Mouse (Mus musculus): ENCODE results near the gene Ddx1. TPM values are rescaled to one million over a fixed set of nuclear protein-coding genes. Genes with fewer than 3 reads are reported as not detected.

Ddx1 gene
- polyA plus RNA-seq, 1 experiment from 2014 or later = 211 TPM

GRCm38 (mm10) chr12:13176136-13176535 lies 72.9 kb downstream of the Ddx1 start:
- no peak for DNase-seq (ENCODE audit: extremely low spot score, low spot score)
- WGBS = 43% methylated on average over 2 of the region's 2 CpGs
- Histone ChIP-seq H3K27me3 (ENCODE audit: poor library complexity, severe bottlenecking) (no peaks in the 10 kb centered on the region), H3K36me3 (replicated peaks) (no peaks in the 10 kb centered on the region), H3K4me1 (peaks cover 49% of the 10 kb centered on the region), H3K27ac (peak overlapping the region; percentile 56), H3K9me3 (no peaks in the 10 kb centered on the region), H3K4me3 (no peak overlapping the region)

GRCm38 (mm10) chr12:13174022-13174421 lies 75.0 kb downstream of the Ddx1 start:
- Histone ChIP-seq H3K9me3 (no peaks in the 10 kb centered on the region), H3K36me3 (replicated peaks) (no peaks in the 10 kb centered on the region), H3K4me1 (peaks cover 37% of the 10 kb centered on the region), H3K4me3 (no peak overlapping the region), H3K27me3 (ENCODE audit: poor library complexity, severe bottlenecking) (no peaks in the 10 kb centered on the region), H3K27ac (0 out of 2 replicates have a peak overlapping the region, but pooled peaks have one; percentile 6)
- WGBS = 80% methylated on average over 6 of the region's 6 CpGs
- DNase-seq (ENCODE audit: extremely low spot score, low spot score) = no peak

GRCm38 (mm10) chr12:13168073-13168472 lies 80.9 kb downstream of the Ddx1 start:
- Histone ChIP-seq H3K27ac (no peak overlapping the region), H3K4me3 (no peak overlapping the region), H3K36me3 (replicated peaks) (no peaks in the 10 kb centered on the region), H3K27me3 (ENCODE audit: poor library complexity, severe bottlenecking) (peaks cover 3% of the 10 kb centered on the region; the same call in 1 of the 2 replicates), H3K4me1 (no peaks in the 10 kb centered on the region), H3K9me3 (no peaks in the 10 kb centered on the region)
- WGBS = 88% methylated on average over 1 of the region's 1 CpGs
- DNase-seq (ENCODE audit: extremely low spot score, low spot score) = no peak

- peaks cover 4% of the 10 kb centered on the region; the same call in 1 of the 2 replicates for H3K27me3 ChIP-seq (ENCODE audit: poor library complexity, severe bottlenecking)
- H3K27ac ChIP-seq = no peak overlapping the region
- WGBS = 89% methylated on average over 5 of the region's 5 CpGs
Observed at GRCm38 (mm10) chr12:13167116-13167515, 81.9 kb downstream of the Ddx1 start.

More at GRCm38 (mm10) chr12:13167116-13167515, 81.9 kb downstream of the Ddx1 start:
- Histone ChIP-seq H3K36me3 (replicated peaks) (no peaks in the 10 kb centered on the region), H3K4me1 (no peaks in the 10 kb centered on the region; the same call in 1 of the 2 replicates), H3K9me3 (no peaks in the 10 kb centered on the region), H3K4me3 (no peak overlapping the region)
- no peak for DNase-seq (ENCODE audit: extremely low spot score, low spot score)

Other genes with a start within 250 kb of the Ddx1 start
- 13.4 and 14.8 TPM in 2 replicates for gene Nbas, start 19.9 kb upstream of the Ddx1 start, polyA plus RNA-seq (2016; fragmentation: Nextera tagmentation; extraction: Ambion mirVana)